Mouse (Mus musculus): ENCODE results near the gene Atoh8.

Atoh8 gene

GRCm38 (mm10) chr6:72235098-72235806 lies at the start of gene Atoh8:
Gene Atoh8 (minus strand): TSS chr6:72235577.
- peak; percentile 66 for DNase-seq

DNA sequence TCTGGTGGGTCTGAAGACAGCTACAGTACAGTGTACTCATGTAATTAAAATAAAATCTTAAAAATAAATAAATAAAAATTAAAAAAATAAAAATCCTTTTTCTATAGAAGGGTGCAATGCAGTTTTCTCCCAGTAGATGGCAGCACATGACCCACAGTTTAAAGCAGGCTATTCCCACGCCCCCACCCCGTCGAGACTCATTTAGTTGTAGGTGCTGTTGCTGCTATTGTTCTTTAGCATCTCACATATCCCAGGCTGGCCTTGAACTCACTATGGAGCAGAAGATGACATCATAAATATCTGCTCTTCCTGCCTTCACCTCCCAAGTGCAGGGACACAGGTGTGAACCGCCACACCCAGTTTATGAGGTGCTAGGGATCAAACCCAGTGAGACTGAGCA lies 48.5 kb upstream of the Atoh8 start:
- DNase-seq, result no peak

DNA sequence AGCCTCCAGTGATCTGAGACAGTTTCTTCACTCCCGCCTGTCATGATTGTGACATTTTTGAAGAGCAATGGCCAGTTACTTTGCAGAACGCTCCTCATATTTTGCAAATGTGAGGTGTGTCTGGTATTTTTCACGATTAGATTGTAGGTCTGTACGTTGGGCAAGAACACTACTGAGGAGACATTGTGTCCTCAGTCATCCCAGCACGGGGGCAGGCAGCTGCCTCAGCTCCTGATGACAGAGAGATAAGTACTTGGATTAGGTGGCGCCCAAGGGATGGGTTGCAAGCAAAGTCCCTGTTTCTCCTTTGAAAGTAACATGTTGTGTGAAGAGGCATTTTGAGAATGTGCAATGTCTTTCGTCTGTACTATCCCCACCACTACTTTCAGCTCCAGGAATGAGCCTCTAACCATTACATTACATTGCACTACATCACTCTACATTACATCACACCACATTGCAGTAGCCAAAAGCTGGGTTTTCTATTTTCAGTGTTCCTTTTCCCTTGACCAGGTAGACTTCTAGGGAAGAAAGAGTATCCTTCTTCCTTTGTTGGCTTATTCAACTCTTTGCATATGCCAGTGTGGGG lies 45.1 kb upstream of the Atoh8 start:
- DNase-seq, result no peak

DNA sequence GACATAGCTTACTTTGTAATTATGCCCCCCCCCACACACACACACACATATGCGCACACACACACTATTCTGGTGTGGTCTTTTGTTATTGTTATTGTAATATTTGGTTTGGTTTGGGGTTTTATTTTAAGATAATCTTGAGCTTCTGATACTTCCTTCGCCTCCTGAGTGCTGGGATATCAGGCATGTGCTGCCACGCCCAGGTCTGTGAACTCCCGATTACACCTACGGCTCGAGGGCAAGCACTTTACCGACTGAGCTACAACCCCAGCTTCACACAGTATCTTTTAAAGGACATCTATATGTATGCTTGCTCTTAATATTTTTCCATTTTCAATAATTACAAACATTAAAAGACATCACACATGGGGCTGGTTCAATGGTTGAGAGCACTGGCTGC lies 44.1 kb upstream of the Atoh8 start:
- no peak for DNase-seq

- no peak for DNase-seq
Measured at GRCm38 (mm10) chr6:72278835-72279234, 43.5 kb upstream of the Atoh8 start.

GRCm38 (mm10) chr6:72277508-72278166 lies 42.3 kb upstream of the Atoh8 start:
- no peak for DNase-seq

DNA sequence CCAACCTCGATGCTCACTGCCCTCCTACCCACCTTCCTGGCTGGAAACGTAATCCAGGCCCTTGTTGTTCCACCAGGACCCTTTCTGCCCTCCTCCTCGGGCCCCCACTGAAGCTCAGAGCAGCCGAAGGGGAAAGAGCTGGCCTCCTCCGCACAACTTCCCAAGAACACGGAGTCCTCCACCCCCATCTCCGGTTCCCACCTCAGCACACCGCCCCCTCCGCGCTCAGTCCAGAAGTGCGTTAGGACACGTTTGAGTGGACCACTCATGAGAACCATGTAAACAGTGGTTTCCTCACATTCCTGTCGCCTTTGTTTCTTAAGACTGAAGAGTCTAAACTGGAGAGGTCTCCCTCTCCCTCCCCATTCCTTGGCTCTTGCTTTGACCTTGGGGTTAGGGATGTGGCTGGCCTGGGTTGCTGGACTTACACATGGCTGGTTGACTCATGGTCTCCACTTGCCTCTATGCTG lies 41.6 kb upstream of the Atoh8 start:
- DNase-seq, result no peak

DNA sequence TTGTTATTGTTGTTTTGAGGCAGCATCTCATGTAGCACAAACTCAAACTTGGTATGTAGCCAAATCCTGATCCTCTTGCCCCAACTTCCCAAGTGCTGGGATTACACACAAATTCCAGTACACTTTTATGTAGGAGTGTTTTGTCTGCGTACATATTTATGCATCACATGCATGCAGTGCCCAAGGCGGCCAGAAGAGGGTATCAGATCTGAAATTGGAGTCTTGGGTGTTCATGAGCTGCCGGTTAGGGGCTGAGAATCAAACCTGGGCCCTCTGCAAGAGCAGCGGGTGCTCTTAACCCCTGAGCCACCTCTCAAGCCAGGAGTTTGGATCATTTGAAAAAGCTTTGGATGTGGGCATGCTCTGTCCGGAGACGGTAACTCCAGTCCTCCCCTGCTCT lies 40.8 kb upstream of the Atoh8 start:
- DNase-seq, result no peak

DNA sequence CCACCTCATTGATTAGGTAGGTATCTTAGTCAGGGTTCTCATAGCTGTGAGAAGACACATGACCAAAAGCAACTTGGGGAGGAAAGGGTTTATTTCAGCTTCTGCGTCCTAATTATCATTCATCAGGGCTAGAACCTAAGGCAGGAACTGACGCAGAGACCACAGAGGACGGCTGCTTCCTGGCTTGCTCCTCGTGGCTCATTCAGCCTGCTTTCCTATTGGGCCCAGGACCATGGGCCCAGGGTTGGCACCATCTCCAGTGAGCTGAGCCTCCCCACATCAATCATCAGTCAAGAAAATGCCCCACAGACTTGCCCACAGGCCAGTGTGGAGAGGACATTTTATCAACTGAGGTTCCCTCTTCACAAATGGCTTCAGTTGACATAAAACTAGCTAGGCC lies 40.1 kb upstream of the Atoh8 start:
- DNase-seq, result no peak

GRCm38 (mm10) chr6:72273153-72273552 lies 37.8 kb upstream of the Atoh8 start:
- DNase-seq, result no peak

DNA sequence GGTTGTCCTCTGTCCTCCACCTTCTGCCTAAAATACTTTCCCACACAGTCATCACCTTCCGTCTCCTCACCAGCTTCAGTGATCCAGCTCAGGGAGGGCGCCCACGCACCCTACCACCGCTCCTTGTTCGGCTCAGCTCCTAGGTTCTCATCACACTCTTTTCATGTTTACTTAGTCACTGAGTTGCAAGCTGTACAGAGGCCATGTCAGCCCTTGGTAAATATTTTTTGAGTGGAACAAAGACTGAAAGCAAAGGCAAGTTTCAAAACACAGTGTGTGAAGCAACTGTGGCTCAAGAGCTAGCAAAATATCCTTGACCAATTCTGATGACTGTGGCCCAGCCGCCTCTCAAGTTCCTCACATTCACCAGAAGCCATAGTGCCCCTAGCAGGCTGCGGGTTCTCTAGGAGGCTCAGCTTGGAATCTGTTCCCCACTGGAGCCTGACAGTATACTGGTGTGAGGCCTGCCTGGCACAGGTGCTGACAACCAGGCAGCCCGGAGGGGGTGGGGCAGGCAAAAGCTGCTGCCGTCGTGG lies 36.9 kb upstream of the Atoh8 start:
- no peak for DNase-seq

DNA sequence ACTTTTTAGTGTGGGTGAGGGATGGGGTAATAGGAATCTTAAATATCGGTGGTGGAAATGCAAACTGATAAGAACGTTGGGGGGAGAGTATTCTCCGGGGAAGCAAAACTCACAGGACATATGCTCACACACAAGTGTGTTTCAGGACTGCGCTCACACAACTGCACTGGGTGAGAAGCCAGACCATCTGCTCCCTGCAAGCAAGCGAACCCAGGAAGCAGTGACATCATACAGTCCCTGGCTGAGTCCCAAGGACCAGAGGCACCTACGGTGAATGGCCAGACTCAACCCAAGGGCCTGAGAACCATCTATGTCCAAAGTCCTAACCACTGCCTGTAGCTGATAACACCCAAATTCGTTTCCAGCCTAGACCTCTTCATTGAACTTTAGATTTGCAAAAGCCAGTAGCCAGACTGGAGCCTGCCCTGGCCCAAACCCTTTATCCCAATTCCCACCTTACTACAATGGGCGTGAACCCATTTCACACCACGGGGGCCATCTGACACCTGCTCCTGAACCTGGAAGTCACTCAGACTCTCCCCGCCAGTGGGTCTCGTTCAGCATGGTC lies 35.7 kb upstream of the Atoh8 start:
- peak; percentile 87 for DNase-seq

GRCm38 (mm10) chr6:72270258-72270657 lies 34.9 kb upstream of the Atoh8 start:
- no peak for DNase-seq

DNA sequence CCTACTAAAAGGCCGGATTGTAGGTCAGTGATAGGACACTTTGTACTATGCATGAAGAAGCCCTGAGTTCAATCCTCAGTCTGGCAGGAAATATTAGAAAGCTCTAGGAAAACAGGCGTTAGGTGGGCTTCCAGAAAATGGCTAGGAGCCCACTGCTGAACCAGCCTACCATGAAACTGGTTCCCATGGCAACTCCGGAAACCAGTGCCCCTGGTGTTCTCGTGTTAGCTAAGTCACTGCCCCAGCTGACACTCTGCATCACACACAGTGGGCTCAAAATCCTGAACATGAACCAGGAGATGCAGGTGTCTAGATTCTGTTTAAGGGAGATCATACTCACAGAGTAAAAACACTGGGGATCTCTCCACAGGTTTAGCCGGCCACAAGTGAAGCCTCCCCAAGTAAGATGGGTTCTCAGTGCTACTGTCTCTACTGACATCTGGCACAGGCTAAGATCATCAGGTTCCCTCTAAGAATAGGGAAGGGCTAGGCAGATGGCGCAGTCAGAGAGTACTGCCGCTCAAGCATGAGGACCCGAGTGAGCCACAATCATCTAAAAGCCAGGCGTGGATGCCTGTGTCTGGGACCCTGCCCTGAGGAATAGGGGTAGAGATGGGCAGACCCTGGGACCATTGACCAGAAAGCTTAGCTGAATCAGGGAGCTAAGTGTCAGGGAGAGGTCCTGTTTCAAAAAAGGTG lies 32.9 kb upstream of the Atoh8 start:
- no peak for DNase-seq

DNA sequence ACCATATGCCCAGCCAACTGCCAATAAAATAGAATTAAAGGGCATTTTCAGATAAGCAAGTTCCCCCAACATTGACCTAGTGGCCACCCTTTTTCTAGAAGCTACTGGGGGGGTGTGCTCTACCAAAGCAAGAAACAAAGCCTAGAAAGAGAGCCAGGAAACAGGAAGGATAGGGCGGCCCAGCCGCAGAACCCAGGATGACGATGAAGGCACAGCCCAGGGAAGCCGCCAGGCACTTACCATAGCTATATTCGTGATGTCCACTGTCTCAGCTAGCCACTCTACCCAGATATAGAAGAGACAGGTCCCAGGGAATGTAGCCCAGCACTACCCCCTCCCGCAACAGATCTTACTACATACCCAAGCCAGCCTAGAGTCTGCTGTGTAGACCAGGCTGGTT lies 30.3 kb upstream of the Atoh8 start:
- no peak for DNase-seq

DNA sequence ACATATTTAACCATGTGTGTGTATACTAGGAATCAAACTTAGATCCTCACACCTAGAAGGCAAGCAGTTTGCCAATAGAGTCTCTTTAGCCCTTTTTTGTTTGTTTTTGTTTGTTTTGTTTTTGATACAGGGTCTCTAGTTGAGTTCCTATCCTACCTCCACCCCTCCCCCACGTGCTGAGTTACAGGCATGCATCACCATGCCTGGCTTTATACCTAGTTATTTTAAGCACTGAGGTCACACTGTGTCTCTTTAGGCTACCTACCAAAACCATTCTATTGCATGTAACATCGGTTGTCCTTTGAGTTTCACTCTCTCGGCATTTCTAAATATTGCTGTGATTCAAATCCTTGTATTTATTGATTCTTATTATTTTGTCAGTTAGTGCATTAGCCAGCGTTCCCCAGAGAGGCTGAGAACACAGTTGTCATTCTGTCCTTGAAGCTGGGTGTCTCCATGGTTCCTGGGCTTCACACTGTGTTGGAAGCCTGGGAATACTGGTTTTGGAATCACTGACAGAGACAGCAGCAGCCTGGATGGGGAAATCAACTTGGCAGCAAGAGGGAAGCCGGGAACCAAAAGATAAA lies 28.4 kb upstream of the Atoh8 start:
- DNase-seq, result no peak

DNA sequence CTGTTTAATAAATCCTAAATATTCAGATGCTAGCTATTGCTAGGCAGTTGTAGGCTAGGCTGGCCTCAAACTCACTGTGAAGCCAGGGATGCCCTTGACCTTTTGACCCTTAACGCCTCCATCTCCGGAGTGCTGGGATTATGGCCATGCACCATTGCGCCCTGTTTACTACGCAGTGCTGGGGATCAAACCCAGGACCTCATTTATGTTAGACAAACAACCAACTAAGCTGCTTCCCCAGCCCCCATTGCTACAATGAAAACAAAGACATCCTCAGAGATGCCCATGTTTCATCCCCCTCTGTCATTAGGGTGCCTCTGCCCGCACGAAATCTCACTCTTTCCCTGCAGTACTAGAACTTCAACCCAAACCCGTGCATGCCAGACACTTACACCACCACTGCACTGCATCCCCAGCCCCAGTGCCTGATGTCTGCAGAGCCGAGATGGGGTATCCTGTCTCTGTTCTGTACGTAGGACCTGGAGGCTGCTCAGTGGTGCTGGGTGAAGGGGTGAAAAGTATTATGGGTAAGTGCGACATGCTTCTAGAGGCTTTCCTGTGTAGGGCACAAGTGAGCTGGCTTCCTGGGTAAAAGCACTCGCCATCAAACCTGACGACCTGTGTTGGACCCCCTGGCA lies 26.4 kb upstream of the Atoh8 start:
- DNase-seq, result no peak

- DNase-seq, result peak; percentile 80
Measured at GRCm38 (mm10) chr6:72260981-72261682, 25.8 kb upstream of the Atoh8 start.

- DNase-seq, result no peak
Measured at GRCm38 (mm10) chr6:72259474-72259873, 24.1 kb upstream of the Atoh8 start.

GRCm38 (mm10) chr6:72255294-72255693 lies 19.9 kb upstream of the Atoh8 start:
- DNase-seq, result peak; percentile 79

DNA sequence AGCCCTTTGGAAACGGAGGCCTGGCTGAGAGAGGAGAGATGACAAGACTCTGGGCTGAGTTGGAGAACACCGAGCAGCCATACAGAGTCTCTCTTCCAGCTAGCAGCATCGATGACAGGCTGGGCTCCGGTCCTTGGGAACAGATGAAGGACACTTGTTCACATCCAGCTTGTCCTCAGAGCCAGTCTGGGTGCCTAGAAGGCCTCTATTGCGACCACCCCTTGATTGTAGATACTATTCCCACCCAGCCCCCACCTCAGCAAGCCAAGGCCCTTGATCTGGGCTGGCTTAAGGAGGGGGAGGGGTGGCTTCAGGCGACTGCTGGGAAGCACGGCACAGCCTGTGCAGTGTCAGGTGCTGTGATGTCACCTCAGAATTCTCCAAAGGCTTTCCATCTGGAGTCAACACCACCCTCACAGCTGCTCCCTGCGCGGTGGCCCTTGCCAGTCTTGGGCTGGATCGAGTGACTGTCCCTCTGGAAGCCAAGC lies 19.3 kb upstream of the Atoh8 start:
- DNase-seq, result no peak
